In genomic region chr3:156561524-156562423, GRCm38 (mm10) we compare ENCODE assay signal across 8 mouse cellular contexts. TPM values are rescaled to one million over a fixed set of nuclear protein-coding genes. Genes with fewer than 3 reads are reported as not detected.
DNase-seq lines count a peak whose midpoint lies in the region; ATAC-seq lines count a peak whose summit lies in the region.

Gene Negr1 (plus strand): TSS chr3:156561794.

- H3K4me2 ChIP-seq in heart, embryonic 12.5 days = peak within 1 kb of the TSS; percentile 96
- H3K4me2 ChIP-seq in liver, embryonic 11.5 days = peak within 1 kb of the TSS; percentile 71

- peak; percentile 19 for DNase-seq in kidney, adult 18-20 months
- no peak for DNase-seq in kidney, adult 11 months
- peak; percentile 78 for DNase-seq in forebrain, embryonic 10.5 days (ENCODE audit: extremely low spot score, low spot score)
- DNase-seq in kidney, postnatal 14 days = peak; percentile 65
- peak; percentile 44 for DNase-seq in liver, embryonic 11.5 days (ENCODE audit: low spot score)
- peak; percentile 84 for DNase-seq in neural tube, embryonic 10.5 days (ENCODE audit: extremely low spot score, low spot score)
- peak; percentile 70 for DNase-seq in testis, postnatal 14 days (ENCODE audit: low spot score)

- ATAC-seq in heart, embryonic 12.5 days (ENCODE audit: insufficient number of reproducible peaks, low FRiP score) = peak; percentile 67; the same call in 1 of the 2 replicates
- peak; percentile 53 for ATAC-seq in liver, embryonic 11.5 days (replicated peaks; ENCODE audit: low FRiP score)

- H3K9ac ChIP-seq in heart, embryonic 12.5 days = peak within 1 kb of the TSS; percentile 65
- H3K9ac ChIP-seq in liver, embryonic 11.5 days (ENCODE audit: low read depth, low read length) = 0 out of 2 replicates have a peak within 1 kb of the TSS, but pooled peaks have one; percentile 34

- no peaks in the 10 kb centered on the region for H3K9me3 ChIP-seq in forebrain, embryonic 10.5 days
- no peaks in the 10 kb centered on the region for H3K9me3 ChIP-seq in heart, embryonic 12.5 days (replicated peaks)
- no peaks in the 10 kb centered on the region for H3K9me3 ChIP-seq in liver, embryonic 11.5 days (ENCODE audit: control insufficient read depth, low read length)

- no peaks in the 10 kb centered on the region for H3K36me3 ChIP-seq in forebrain, embryonic 10.5 days (replicated peaks)
- no peaks in the 10 kb centered on the region for H3K36me3 ChIP-seq in heart, embryonic 12.5 days
- no peaks in the 10 kb centered on the region for H3K36me3 ChIP-seq in liver, embryonic 11.5 days (ENCODE audit: control insufficient read depth, insufficient read depth, low read length)

- H3K27ac ChIP-seq in forebrain, embryonic 10.5 days = peak within 1 kb of the TSS; percentile 90
- no peak within 1 kb of the TSS for H3K27ac ChIP-seq in heart, embryonic 12.5 days (ENCODE audit: poor library complexity, severe bottlenecking)
- no peak within 1 kb of the TSS for H3K27ac ChIP-seq in liver, embryonic 11.5 days (ENCODE audit: low read depth, low read length)

- H3K4me1 ChIP-seq in forebrain, embryonic 10.5 days = peaks cover 30% of the 10 kb centered on the region
- H3K4me1 ChIP-seq in heart, embryonic 12.5 days (replicated peaks) = peaks cover 9% of the 10 kb centered on the region
- no peaks in the 10 kb centered on the region for H3K4me1 ChIP-seq in liver, embryonic 11.5 days (replicated peaks; ENCODE audit: control insufficient read depth, insufficient read depth, low read length)

- H3K27me3 ChIP-seq in forebrain, embryonic 10.5 days (ENCODE audit: poor library complexity, severe bottlenecking) = peaks cover 53% of the 10 kb centered on the region
- H3K27me3 ChIP-seq in heart, embryonic 12.5 days (replicated peaks) = peaks cover 38% of the 10 kb centered on the region
- peaks cover 50% of the 10 kb centered on the region for H3K27me3 ChIP-seq in liver, embryonic 11.5 days (replicated peaks; ENCODE audit: control insufficient read depth, insufficient read depth, low read length)

- WGBS in forebrain, embryonic 10.5 days = under 1% methylated on average over 79 of the region's 79 CpGs
- WGBS in heart, embryonic 12.5 days = under 1% methylated on average over 76 of the region's 79 CpGs
- under 1% methylated on average over 76 of the region's 79 CpGs for WGBS in liver, embryonic 11.5 days

- peak within 1 kb of the TSS; percentile 69 for H3K4me3 ChIP-seq in forebrain, embryonic 10.5 days
- H3K4me3 ChIP-seq in heart, embryonic 12.5 days = peak within 1 kb of the TSS; percentile 69
- peak within 1 kb of the TSS; percentile 52 for H3K4me3 ChIP-seq in liver, embryonic 11.5 days (ENCODE audit: low read depth, low read length)

RNA-seq across cellular contexts. Expression of gene Negr1, which starts in this region (rescaled TPM):
- polyA plus RNA-seq in forebrain, embryonic 10.5 days (2016; fragmentation: Nextera tagmentation; extraction: Ambion mirVana) = 1.5 and 2.1 TPM in 2 replicates
- polyA plus RNA-seq in heart, embryonic 12.5 days (2016; fragmentation: Nextera tagmentation; extraction: Ambion mirVana) = 2.2 and 2.8 TPM in 2 replicates
- 1.4 and 1.7 TPM in 2 replicates for polyA plus RNA-seq in liver, embryonic 11.5 days (2014; fragmentation: Nextera tagmentation; extraction: Ambion mirVana)
